Comparison of ENCODE assay signal across 9 mouse cellular contexts in genomic region chr11:31807461-31808215, GRCm38 (mm10).
DNase-seq lines count a peak whose midpoint lies in the region; ATAC-seq and TF ChIP-seq lines count a peak whose summit lies in the region.
"Had no signal": no experiment of that assay in that cellular context is flagged by ENCODE, and none has a peak within 500 bp of the region (broad histone marks: within the 10 kb centered on the region; RNA-seq: fewer than 3 reads in every experiment).

No protein-coding gene starts in this region.

- no peak overlapping the region for H3K4me2 ChIP-seq in forebrain, embryonic 14.5 days (ENCODE audit: low read length)
- H3K4me2 ChIP-seq: embryonic facial prominence, embryonic 13.5 days had no signal

- intact Hi-C loops in heart, postnatal 10 days (cut with DNase I), result no loop called here

- no peak for TF ChIP-seq POLR2A in cerebellum, adult 2 months (IDR thresholded peaks at IDR 0.05; ENCODE audit: borderline replicate concordance, insufficient read depth, low read length)

- TF ChIP-seq CTCF in cerebellum, adult 2 months (IDR thresholded peaks at IDR 0.05; ENCODE audit: borderline replicate concordance, insufficient read depth, low read depth, low read length), result no peak

- H3K9me3 ChIP-seq in forebrain, embryonic 14.5 days (replicated peaks; ENCODE audit: control insufficient read depth, low read length), result no peaks in the 10 kb centered on the region
- 0 out of 2 replicates have a peak, but pooled peaks cover 3% of the 10 kb centered on the region for H3K9me3 ChIP-seq in forebrain, embryonic 10.5 days
- H3K9me3 ChIP-seq: embryonic facial prominence, embryonic 13.5 days had no signal

- no peaks in the 10 kb centered on the region for H3K36me3 ChIP-seq in forebrain, embryonic 14.5 days (ENCODE audit: control insufficient read depth, insufficient read depth, low read length)
- H3K36me3 ChIP-seq in forebrain, embryonic 10.5 days (replicated peaks), result no peaks in the 10 kb centered on the region
- H3K36me3 ChIP-seq: embryonic facial prominence, embryonic 13.5 days had no signal

- H3K27me3 ChIP-seq in forebrain, embryonic 14.5 days (replicated peaks; ENCODE audit: control insufficient read depth, insufficient read depth, low read length), result no peaks in the 10 kb centered on the region
- H3K27me3 ChIP-seq in forebrain, embryonic 10.5 days (ENCODE audit: poor library complexity, severe bottlenecking), result no peaks in the 10 kb centered on the region
- H3K27me3 ChIP-seq in cerebellum, adult 2 months (ENCODE audit: control insufficient read depth, insufficient read depth, low read length), result no peaks in the 10 kb centered on the region
- H3K27me3 ChIP-seq: embryonic facial prominence, embryonic 13.5 days had no signal

- WGBS in forebrain, embryonic 14.5 days, result 81% methylated on average over 8 of the region's 8 CpGs
- WGBS in forebrain, embryonic 10.5 days, result 89% methylated on average over 8 of the region's 8 CpGs
- 55% methylated on average over 8 of the region's 8 CpGs for WGBS in cerebellum, adult 2 months

- no peak overlapping the region for H3K9ac ChIP-seq in forebrain, embryonic 14.5 days (ENCODE audit: low read length)
- H3K9ac ChIP-seq: embryonic facial prominence, embryonic 13.5 days had no signal

- H3K4me1 ChIP-seq in forebrain, embryonic 14.5 days (ENCODE audit: control insufficient read depth, insufficient read depth, low read length), result no peaks in the 10 kb centered on the region
- peaks cover 20% of the 10 kb centered on the region for H3K4me1 ChIP-seq in forebrain, embryonic 10.5 days
- peaks cover 27% of the 10 kb centered on the region for H3K4me1 ChIP-seq in cerebellum, adult 2 months (ENCODE audit: control insufficient read depth, insufficient read depth, low read length)

- H3K27ac ChIP-seq in forebrain, embryonic 14.5 days (ENCODE audit: low read depth, low read length), result no peak overlapping the region
- no peak overlapping the region for H3K27ac ChIP-seq in forebrain, embryonic 10.5 days
- peak overlapping the region; percentile 83 for H3K27ac ChIP-seq in cerebellum, adult 2 months (ENCODE audit: insufficient read depth, low read length)
- H3K27ac ChIP-seq: embryonic facial prominence, embryonic 13.5 days had no signal

- no peak overlapping the region for H3K4me3 ChIP-seq in forebrain, embryonic 14.5 days (ENCODE audit: low read depth, low read length)
- no peak overlapping the region for H3K4me3 ChIP-seq in forebrain, embryonic 10.5 days
- no peak overlapping the region for H3K4me3 ChIP-seq in cerebellum, adult 2 months (replicated peaks; ENCODE audit: insufficient read depth, low read depth, low read length)
- H3K4me3 ChIP-seq: embryonic facial prominence, embryonic 13.5 days had no signal

- peak; percentile 54; the same call in 1 of the 2 replicates for ATAC-seq in forebrain, embryonic 14.5 days
- peak; percentile 36 for ATAC-seq in megakaryocyte-erythroid progenitor cell, adult 5-6 weeks (replicated peaks; ENCODE audit: low FRiP score, low TSS enrichment, poor library complexity, severe bottlenecking)
- ATAC-seq in monocyte, adult 5-6 weeks (replicated peaks; ENCODE audit: insufficient number of reproducible peaks, low FRiP score, low TSS enrichment, poor library complexity, severe bottlenecking), result no peak

- peak; percentile 18 for DNase-seq in forebrain, embryonic 14.5 days (ENCODE audit: low spot score)
- DNase-seq in forebrain, embryonic 10.5 days (ENCODE audit: extremely low spot score, low spot score), result no peak
- DNase-seq in 3T3-L1 (ENCODE audit: low read depth, low spot score), result peak; percentile 77
- DNase-seq in cerebellum, adult 2 months, result peak; percentile 76 to 82
- DNase-seq in heart, postnatal 10 days, result peak; percentile 57 to 71
- DNase-seq in layer of hippocampus, postnatal 14 days (ENCODE audit: low spot score in 2 of 2), result peak; percentile 42 to 64
